Comparison of ENCODE assay signal across 29 mouse cellular contexts in genomic region chr5:53516482-53516881, GRCm38 (mm10).
"Had no signal": no experiment of that assay in that cellular context is flagged by ENCODE, and none has a peak within 500 bp of the region (broad histone marks: within the 10 kb centered on the region; RNA-seq: fewer than 3 reads in every experiment).

No protein-coding gene starts in this region.

- H3K9ac ChIP-seq: embryonic facial prominence, embryonic 12.5 days; embryonic facial prominence, embryonic 13.5 days; embryonic facial prominence, embryonic 15.5 days; forebrain, embryonic 12.5 days; forebrain, embryonic 13.5 days; forebrain, embryonic 15.5 days; forebrain, postnatal 0 days had no signal

- DNase-seq: cerebellum, adult 18-20 months; cerebellum, adult 2 months; cerebellum, adult 8-10 months; cerebellum, adult 9-10 months; cerebellum, adult 9-11 months; cerebellum, postnatal 10 days; cerebellum, postnatal 14 days; cerebellum, postnatal 25 days; cerebellum, postnatal 36 days; embryo, embryonic 11 days; forebrain, postnatal 0 days; gastrocnemius, postnatal 10 days; gastrocnemius, postnatal 14 days; gastrocnemius, postnatal 25 days; gastrocnemius, postnatal 36 days; heart, adult 11 months; heart, adult 18-20 months; heart, adult 2 months had no signal

- ATAC-seq: forebrain, embryonic 13.5 days; forebrain, embryonic 14.5 days; forebrain, embryonic 15.5 days; forebrain, embryonic 16.5 days; forebrain, postnatal 0 days had no signal

- H3K4me2 ChIP-seq: embryonic facial prominence, embryonic 12.5 days; embryonic facial prominence, embryonic 13.5 days; embryonic facial prominence, embryonic 15.5 days; forebrain, embryonic 12.5 days; forebrain, embryonic 13.5 days; forebrain, embryonic 15.5 days had no signal

- H3K27ac ChIP-seq: embryonic facial prominence, embryonic 10.5 days; embryonic facial prominence, embryonic 12.5 days; embryonic facial prominence, embryonic 13.5 days; embryonic facial prominence, embryonic 15.5 days; forebrain, embryonic 10.5 days; forebrain, embryonic 12.5 days; forebrain, embryonic 13.5 days; forebrain, embryonic 15.5 days; heart, adult 2 months had no signal

- H3K4me1 ChIP-seq: embryonic facial prominence, embryonic 10.5 days; embryonic facial prominence, embryonic 12.5 days; forebrain, embryonic 12.5 days had no signal

- H3K36me3 ChIP-seq: embryonic facial prominence, embryonic 10.5 days; embryonic facial prominence, embryonic 12.5 days; embryonic facial prominence, embryonic 13.5 days; embryonic facial prominence, embryonic 15.5 days; forebrain, embryonic 10.5 days; forebrain, embryonic 12.5 days; forebrain, embryonic 15.5 days had no signal

- H3K27me3 ChIP-seq: embryonic facial prominence, embryonic 12.5 days; embryonic facial prominence, embryonic 13.5 days; embryonic facial prominence, embryonic 15.5 days; forebrain, embryonic 12.5 days; forebrain, embryonic 13.5 days; forebrain, embryonic 15.5 days had no signal

- H3K4me3 ChIP-seq: embryonic facial prominence, embryonic 10.5 days; embryonic facial prominence, embryonic 12.5 days; embryonic facial prominence, embryonic 13.5 days; embryonic facial prominence, embryonic 15.5 days; erythroblast, embryonic 14.5 days; forebrain, embryonic 10.5 days; forebrain, embryonic 12.5 days; forebrain, embryonic 13.5 days; forebrain, embryonic 15.5 days; heart, adult 2 months had no signal

- H3K9me3 ChIP-seq: embryonic facial prominence, embryonic 10.5 days; embryonic facial prominence, embryonic 12.5 days; embryonic facial prominence, embryonic 13.5 days; embryonic facial prominence, embryonic 15.5 days; forebrain, embryonic 10.5 days; forebrain, embryonic 12.5 days; forebrain, embryonic 13.5 days; forebrain, embryonic 15.5 days had no signal
